Mouse (Mus musculus): ENCODE data around the gene Snapc4.

- TF ChIP-seq CTCF (IDR thresholded peaks at IDR 0.05; ENCODE audit: borderline replicate concordance, insufficient read depth, low read depth, low read length): no peak
- TF ChIP-seq POLR2A (IDR thresholded peaks at IDR 0.05; ENCODE audit: borderline replicate concordance, insufficient read depth, low read length): peak; percentile 28; the same call in 1 of the 2 replicates
Measured at GRCm38 (mm10) chr2:26315925-26316311, 64.5 kb downstream of the Snapc4 start.
